Mouse (Mus musculus) ES-E14 (cell line): ENCODE measurements around the gene Dlgap1.

Experiments
- CHD2 ChIP-seq: IDR thresholded peaks from 2 replicates; pipeline ENCODE4 v1.6.1; 2014; ENCODE audit warnings: mild to moderate bottlenecking, low read depth, low read length, inconsistent platforms
- HCFC1 ChIP-seq: IDR thresholded peaks from 2 replicates; pipeline ENCODE4 v1.6.1; 2012; ENCODE audit warnings: low read length, inconsistent platforms, borderline replicate concordance; ENCODE audit not compliant: insufficient read depth
- MAFK ChIP-seq: IDR thresholded peaks from 2 replicates; pipeline ENCODE4 v1.6.1; 2014; ENCODE audit warnings: mild to moderate bottlenecking, low read depth, low read length, inconsistent platforms; ENCODE audit not compliant: insufficient read depth
- ZC3H11A ChIP-seq: IDR thresholded peaks from 2 replicates; pipeline ENCODE4 v1.6.1; 2012; ENCODE audit warnings: low read depth, mild to moderate bottlenecking, inconsistent platforms, low read length, borderline replicate concordance
- ZNF384 ChIP-seq: IDR thresholded peaks from 2 replicates; pipeline ENCODE4 v1.6.1; 2012; ENCODE audit warnings: low read depth, low read length, inconsistent platforms

DNA sequence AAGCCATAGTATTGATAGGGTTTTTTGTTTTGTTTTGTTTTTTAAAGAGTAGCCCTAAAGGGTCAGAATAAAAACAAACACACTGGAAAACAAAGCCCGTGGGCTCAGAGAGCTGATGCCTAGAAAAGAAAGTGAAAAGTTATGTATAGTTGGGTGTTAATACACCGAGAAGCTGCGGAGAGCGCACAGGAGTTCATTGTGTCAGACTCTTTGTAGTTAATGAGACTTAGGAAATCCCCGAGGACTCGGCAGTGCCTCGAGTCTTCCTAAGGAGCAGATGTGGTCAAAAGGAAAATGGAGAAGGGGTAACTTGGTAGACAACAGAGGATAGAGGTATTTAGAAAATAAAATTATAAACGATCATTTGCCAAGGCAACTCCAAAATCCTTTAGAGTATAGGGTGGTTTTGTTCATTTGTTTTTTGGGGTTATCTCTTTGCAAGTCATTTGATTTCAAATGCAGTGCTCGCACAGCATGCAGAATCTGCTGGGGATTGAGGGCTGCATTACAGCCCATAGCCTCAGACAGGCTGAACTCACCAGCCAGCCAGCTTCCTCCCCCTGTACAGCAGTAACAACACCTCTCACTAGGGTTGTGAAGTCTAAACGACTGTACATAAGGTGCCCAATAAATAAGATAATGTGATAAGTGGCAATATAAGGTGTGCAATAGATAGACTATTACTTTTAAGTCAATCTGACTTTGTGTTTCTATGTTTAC is 866.4 kb downstream of the Dlgap1 start:
- no peak for TF ChIP-seq ZC3H11A
- TF ChIP-seq ZNF384: no peak
- TF ChIP-seq MAFK: no peak
- 0 out of 2 replicates have a peak, but pooled peaks have one; percentile 42 for TF ChIP-seq CHD2
- no peak for TF ChIP-seq HCFC1
